Mouse (Mus musculus): Measurements from ENCODE around the gene Apol9a. TPM values are rescaled to one million over a fixed set of nuclear protein-coding genes. Genes with fewer than 3 reads are reported as not detected.
A peak's percentile ranks its signal among the peaks of the same experiment; 100 is the strongest.
"Not testable (repeated sequence)": the region's sequence is repeated elsewhere in the genome, so short reads cannot be mapped to it uniquely, and the experiment has no call there.

Gene Apol9a
- polyA plus RNA-seq, 1 experiment from 2014 or later, result 33.1 TPM

DNA sequence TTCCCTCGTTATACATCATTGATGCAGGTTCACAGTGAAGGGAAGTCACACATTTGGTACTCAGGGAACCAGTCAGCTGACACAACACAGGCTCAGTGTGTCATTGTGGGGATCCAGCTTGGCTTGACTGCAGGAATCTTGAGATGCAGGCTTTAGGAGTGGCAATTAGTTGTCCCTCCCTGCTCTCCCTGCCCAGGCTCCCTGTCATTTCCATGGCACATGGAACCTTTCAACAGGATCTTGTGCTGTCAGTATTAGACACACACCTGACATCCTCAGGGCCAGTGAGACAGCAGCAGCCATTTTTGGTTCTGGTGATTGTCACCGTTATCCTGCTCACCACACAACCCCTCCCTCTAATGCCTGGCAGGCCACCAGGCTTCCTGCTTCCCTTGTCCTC is 4.7 kb upstream of the Apol9a start:
- H3K27me3 ChIP-seq (replicated peaks; ENCODE audit: control insufficient read depth, insufficient read depth, low read length); H3K9me3 ChIP-seq (ENCODE audit: control insufficient read depth); H3K4me3 ChIP-seq (ENCODE audit: low read depth, low read length); H3K4me1 ChIP-seq (replicated peaks; ENCODE audit: control insufficient read depth, insufficient read depth, low read length); H3K4me2 ChIP-seq (replicated peaks; ENCODE audit: low read depth); H3K36me3 ChIP-seq (ENCODE audit: control insufficient read depth, insufficient read depth); ATAC-seq; H3K27ac ChIP-seq (ENCODE audit: low read depth, low read length); H3K9ac ChIP-seq (ENCODE audit: low read depth, low read length): not testable (repeated sequence)
- WGBS, result 65% methylated on average over 2 of the region's 2 CpGs

DNA sequence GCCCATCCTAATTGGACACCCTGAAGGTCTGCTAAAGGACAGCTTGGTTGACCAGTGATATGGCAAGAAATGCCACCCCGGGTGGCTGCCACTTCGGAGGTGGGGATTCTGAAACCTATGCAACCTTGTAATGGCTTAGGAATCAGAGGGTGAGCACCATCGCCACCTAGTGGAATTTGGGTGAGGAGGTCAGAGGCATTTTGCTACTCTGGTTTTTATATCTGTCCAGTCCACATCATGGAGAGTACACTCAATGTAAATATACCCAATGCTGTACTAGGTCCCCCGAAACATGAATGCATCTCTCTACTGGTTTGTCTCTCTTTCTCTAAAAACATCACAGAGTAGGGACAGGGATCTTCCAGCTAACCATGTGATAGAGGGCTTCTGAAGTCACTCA is 1.8 kb upstream of the Apol9a start:
- not testable (repeated sequence) for H3K27ac ChIP-seq (ENCODE audit: low read depth, low read length); H3K9me3 ChIP-seq (ENCODE audit: control insufficient read depth); H3K27me3 ChIP-seq (replicated peaks; ENCODE audit: control insufficient read depth, insufficient read depth, low read length); H3K4me1 ChIP-seq (replicated peaks; ENCODE audit: control insufficient read depth, insufficient read depth, low read length); H3K9ac ChIP-seq (ENCODE audit: low read depth, low read length); ATAC-seq; H3K4me3 ChIP-seq (ENCODE audit: low read depth, low read length); H3K36me3 ChIP-seq (ENCODE audit: control insufficient read depth, insufficient read depth); H3K4me2 ChIP-seq (replicated peaks; ENCODE audit: low read depth)
- TF ChIP-seq CTCF (IDR thresholded peaks at IDR 0.05; ENCODE audit: low read depth), result peak; percentile 65
- 18% methylated on average over 4 of the region's 4 CpGs for WGBS

DNA sequence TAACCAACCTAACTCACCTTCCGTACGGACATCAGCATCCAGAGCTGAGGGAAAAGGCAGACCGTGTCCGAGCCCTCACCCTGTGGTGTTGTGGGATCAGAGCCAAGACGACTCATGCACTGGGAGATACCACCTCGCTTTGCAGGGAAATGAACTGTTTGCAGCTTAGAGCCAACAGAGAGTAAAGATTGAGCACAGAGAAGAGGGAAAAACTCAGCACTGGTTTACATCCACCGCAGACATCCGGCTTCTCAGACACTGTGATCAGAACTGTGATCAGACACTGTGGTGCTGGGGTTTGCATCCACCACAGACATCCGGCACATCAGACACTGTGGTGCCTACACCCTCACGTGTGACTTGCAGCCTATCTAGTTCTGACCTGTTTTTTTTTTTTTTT is 4.6 kb downstream of the Apol9a start:
- not testable (repeated sequence) for ATAC-seq; H3K4me1 ChIP-seq (replicated peaks; ENCODE audit: control insufficient read depth, insufficient read depth, low read length); H3K9me3 ChIP-seq (ENCODE audit: control insufficient read depth); H3K4me3 ChIP-seq (ENCODE audit: low read depth, low read length); H3K36me3 ChIP-seq (ENCODE audit: control insufficient read depth, insufficient read depth); H3K27ac ChIP-seq (ENCODE audit: low read depth, low read length); H3K9ac ChIP-seq (ENCODE audit: low read depth, low read length); H3K27me3 ChIP-seq (replicated peaks; ENCODE audit: control insufficient read depth, insufficient read depth, low read length); H3K4me2 ChIP-seq (replicated peaks; ENCODE audit: low read depth)
- WGBS, result 64% methylated on average over 8 of the region's 10 CpGs

DNA sequence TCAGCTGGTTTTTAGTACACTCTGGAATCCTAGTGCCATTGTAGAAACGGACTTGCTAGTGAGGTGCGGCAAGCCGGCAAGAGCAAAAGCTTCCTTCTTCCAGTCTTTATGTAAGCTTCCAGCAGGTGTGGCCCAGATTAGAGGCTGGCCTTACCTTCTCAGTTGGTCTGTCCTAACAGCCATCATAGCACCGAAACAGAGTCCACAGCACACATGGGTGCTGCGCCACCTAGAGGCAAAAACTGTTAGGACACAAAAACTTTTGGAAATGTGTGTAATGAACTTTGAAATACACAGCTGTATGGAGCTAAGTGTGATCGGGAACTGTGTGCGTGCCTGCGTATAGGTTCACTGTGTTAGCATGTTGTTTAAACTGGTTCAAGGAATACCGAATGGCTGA is 11.9 kb downstream of the Apol9a start, which contains the start of gene Apol7a:
Gene Apol7a (minus strand): TSS at position 84 of the 400 bp plus-strand sequence.
- H3K9me3 ChIP-seq (ENCODE audit: control insufficient read depth); H3K36me3 ChIP-seq (ENCODE audit: control insufficient read depth, insufficient read depth); H3K27me3 ChIP-seq (replicated peaks; ENCODE audit: control insufficient read depth, insufficient read depth, low read length); H3K4me1 ChIP-seq (replicated peaks; ENCODE audit: control insufficient read depth, insufficient read depth, low read length); H3K9ac ChIP-seq (ENCODE audit: low read depth, low read length): not testable (repeated sequence)
- Histone ChIP-seq H3K4me2 (replicated peaks; ENCODE audit: low read depth) (peak within 1 kb of the TSS; percentile 54), H3K4me3 (ENCODE audit: low read depth, low read length) (peak within 1 kb of the TSS; percentile 7), H3K27ac (ENCODE audit: low read depth, low read length) (peak within 1 kb of the TSS; percentile 71)
- peak; percentile 82 for TF ChIP-seq CTCF (IDR thresholded peaks at IDR 0.05; ENCODE audit: low read depth)
- peak; percentile 63 for ATAC-seq
- 39% methylated on average over 9 of the region's 9 CpGs for WGBS

DNA sequence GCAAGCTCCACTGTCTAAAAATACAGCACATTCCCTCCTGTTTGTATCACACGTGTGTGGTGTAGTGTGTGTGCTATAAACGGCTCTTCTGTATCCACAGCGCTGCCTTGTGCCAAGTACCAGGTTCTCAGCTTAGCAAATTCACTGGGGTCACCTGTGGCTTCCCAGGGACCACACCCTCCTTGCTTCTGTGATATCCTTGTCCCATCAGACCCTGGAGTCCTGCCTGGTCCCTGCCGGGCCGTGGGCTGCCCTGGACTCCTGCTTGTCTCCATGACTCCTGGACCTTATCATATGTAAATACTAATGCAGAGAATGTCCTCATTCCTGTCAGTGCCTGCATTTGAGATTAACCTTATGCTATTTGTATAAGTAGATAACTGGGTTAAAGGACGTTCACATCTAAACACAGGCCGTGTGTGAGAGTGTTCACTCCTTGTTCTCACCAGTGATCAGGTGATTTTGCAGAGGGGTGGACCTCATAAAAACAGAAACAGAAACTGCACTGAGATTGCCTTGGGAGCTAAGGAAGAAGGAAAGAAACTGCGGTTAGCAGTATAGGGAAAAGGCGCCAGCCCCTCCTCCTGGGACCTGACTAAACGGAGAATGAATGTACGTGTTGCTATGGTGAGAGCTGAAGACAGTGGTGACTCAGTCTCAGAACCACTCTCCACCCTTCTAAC is 13.3 kb downstream of the Apol9a start:
- WGBS, result 17% methylated on average over 11 of the region's 11 CpGs
- peak overlapping the region; percentile 28; the same call in 1 of the 2 replicates for H3K27ac ChIP-seq (ENCODE audit: low read depth, low read length)
- not testable (repeated sequence) for H3K4me1 ChIP-seq (replicated peaks; ENCODE audit: control insufficient read depth, insufficient read depth, low read length); H3K36me3 ChIP-seq (ENCODE audit: control insufficient read depth, insufficient read depth); H3K27me3 ChIP-seq (replicated peaks; ENCODE audit: control insufficient read depth, insufficient read depth, low read length); H3K4me3 ChIP-seq (ENCODE audit: low read depth, low read length); H3K9ac ChIP-seq (ENCODE audit: low read depth, low read length); H3K9me3 ChIP-seq (ENCODE audit: control insufficient read depth)
- H3K4me2 ChIP-seq (replicated peaks; ENCODE audit: low read depth), result peak overlapping the region; percentile 54
- peak; percentile 85 for ATAC-seq

DNA sequence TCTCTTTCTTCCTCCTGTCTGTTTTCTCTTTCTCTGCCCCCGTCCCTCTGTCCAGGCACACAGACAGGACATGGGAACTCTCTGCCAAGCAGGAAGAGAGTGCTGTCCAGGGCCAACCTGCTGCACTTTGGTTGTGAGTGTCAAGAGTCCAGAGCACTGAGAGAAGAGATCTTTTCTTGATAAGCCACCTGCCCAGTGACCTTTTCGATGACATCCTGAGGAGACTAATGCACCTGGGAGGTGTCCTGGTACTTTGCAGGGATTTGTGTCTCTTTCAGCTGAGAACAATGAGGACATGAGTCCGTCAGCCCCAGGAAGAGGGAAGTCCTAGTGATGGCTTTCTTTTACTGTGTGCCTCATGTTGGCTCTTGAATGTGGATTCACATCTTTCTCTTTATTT is 17.1 kb downstream of the Apol9a start:
- not testable (repeated sequence) for H3K9ac ChIP-seq (ENCODE audit: low read depth, low read length); H3K4me1 ChIP-seq (replicated peaks; ENCODE audit: control insufficient read depth, insufficient read depth, low read length); H3K27me3 ChIP-seq (replicated peaks; ENCODE audit: control insufficient read depth, insufficient read depth, low read length); H3K4me3 ChIP-seq (ENCODE audit: low read depth, low read length); H3K9me3 ChIP-seq (ENCODE audit: control insufficient read depth); ATAC-seq; H3K4me2 ChIP-seq (replicated peaks; ENCODE audit: low read depth); H3K27ac ChIP-seq (ENCODE audit: low read depth, low read length); H3K36me3 ChIP-seq (ENCODE audit: control insufficient read depth, insufficient read depth)
- 47% methylated on average over 3 of the region's 3 CpGs for WGBS

DNA sequence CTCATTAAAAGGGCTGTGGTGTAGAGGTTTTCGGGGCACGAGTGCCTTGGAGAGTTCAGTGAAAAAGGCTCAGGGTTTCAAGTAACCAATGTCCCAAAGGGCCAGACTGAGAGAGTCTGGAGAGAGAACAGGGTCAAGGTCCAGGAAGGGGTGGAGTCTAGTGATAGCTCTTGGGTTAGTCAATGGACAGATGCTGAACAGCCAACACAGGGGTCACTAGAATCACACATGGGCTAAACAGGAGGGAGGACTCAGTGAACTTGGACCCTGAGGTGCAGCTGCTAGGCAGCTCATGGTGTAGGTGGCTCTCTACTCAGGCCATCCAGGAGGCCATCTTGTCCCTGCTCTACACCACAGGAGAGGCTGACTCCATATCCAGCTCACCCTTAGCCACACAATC is 23.5 kb downstream of the Apol9a start:
- 77% methylated on average over 2 of the region's 2 CpGs for WGBS
- no peaks in the 10 kb centered on the region for H3K36me3 ChIP-seq (ENCODE audit: control insufficient read depth, insufficient read depth)
- peak; percentile 79 for ATAC-seq
- H3K9me3 ChIP-seq (ENCODE audit: control insufficient read depth), result no peaks in the 10 kb centered on the region
- TF ChIP-seq CTCF (IDR thresholded peaks at IDR 0.05; ENCODE audit: low read depth), result no peak
- 0 out of 2 replicates have a peak, but pooled peaks cover 3% of the 10 kb centered on the region for H3K4me1 ChIP-seq (replicated peaks; ENCODE audit: control insufficient read depth, insufficient read depth, low read length)
- H3K4me3 ChIP-seq (ENCODE audit: low read depth, low read length), result no peak overlapping the region
- H3K4me2 ChIP-seq (replicated peaks; ENCODE audit: low read depth), result no peak overlapping the region
- H3K27ac ChIP-seq (ENCODE audit: low read depth, low read length), result no peak overlapping the region
- H3K27me3 ChIP-seq (replicated peaks; ENCODE audit: control insufficient read depth, insufficient read depth, low read length), result no peaks in the 10 kb centered on the region
- no peak overlapping the region for H3K9ac ChIP-seq (ENCODE audit: low read depth, low read length)
